Mouse (Mus musculus): ENCODE results near the gene Polrmt.
A peak's percentile ranks its signal among the peaks of the same experiment; 100 is the strongest.
"Not testable (repeated sequence)": the region's sequence is repeated elsewhere in the genome, so short reads cannot be mapped to it uniquely, and the experiment has no call there.

Polrmt gene

DNA sequence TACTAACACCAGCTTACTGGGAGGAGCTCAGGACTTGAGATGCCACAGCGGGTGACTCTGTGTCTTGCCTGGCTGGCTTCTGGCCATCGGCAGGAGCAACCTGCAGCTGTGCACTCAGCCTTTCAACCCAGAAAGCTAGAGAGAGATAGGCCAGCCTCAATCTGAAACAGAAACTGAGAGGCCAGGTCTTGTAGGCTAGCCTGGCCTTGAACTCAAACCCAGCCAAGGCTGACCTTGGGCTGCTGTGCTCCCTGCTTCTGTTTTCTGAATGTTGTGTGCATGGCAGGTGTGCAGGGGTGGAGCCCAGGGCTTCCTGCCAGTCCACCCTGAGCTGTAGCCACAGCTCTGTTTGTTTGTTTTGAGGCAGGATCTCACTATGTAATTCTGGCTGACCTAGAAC lies 26.8 kb upstream of the Polrmt start:
- no peak for DNase-seq

DNA sequence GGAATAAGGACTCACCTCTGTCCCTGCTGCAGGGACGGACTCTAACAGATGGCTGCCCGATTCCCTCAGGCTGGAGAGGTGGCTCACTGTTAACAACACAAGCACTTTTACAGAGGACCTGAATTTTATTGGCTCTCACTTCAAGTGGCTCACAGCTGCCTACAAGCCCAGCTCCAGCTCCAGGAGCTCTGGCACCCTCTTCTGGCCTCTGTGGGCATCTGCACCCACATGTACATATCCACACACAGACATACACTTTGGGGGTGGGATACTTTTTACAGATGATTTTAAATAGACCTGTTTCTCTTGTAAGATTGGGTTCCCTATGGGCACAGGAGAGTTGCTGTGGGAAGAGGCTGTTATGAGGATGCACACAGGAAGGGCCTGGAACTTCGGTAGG lies 25.9 kb upstream of the Polrmt start:
- DNase-seq, result no peak

- DNase-seq, result no peak
Measured at GRCm38 (mm10) chr10:79769329-79769728, 22.9 kb upstream of the Polrmt start.

DNA sequence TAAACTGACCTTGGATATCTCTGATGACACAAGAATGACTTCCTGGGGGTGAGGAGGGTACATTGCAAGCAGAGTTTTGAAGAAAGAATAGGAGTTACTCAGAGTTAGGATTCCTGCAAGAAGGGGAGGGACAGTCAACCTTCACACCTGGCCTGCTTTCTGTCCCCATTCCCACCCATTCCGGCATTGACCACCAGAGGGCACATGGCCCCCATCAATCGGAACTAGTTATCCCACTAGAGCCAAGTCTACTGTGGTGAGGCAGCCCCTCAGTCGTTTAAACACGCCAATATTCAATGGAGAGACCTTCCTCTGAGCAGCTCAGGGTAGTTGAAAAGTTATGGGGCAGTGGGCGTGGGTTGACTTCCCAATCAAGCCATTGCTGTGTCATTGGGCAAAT lies 22.0 kb upstream of the Polrmt start:
- DNase-seq, result peak; percentile 91 to 92

- DNase-seq, result peak; percentile 97 to 98
Measured at GRCm38 (mm10) chr10:79767372-79768244, 21.2 kb upstream of the Polrmt start.

DNA sequence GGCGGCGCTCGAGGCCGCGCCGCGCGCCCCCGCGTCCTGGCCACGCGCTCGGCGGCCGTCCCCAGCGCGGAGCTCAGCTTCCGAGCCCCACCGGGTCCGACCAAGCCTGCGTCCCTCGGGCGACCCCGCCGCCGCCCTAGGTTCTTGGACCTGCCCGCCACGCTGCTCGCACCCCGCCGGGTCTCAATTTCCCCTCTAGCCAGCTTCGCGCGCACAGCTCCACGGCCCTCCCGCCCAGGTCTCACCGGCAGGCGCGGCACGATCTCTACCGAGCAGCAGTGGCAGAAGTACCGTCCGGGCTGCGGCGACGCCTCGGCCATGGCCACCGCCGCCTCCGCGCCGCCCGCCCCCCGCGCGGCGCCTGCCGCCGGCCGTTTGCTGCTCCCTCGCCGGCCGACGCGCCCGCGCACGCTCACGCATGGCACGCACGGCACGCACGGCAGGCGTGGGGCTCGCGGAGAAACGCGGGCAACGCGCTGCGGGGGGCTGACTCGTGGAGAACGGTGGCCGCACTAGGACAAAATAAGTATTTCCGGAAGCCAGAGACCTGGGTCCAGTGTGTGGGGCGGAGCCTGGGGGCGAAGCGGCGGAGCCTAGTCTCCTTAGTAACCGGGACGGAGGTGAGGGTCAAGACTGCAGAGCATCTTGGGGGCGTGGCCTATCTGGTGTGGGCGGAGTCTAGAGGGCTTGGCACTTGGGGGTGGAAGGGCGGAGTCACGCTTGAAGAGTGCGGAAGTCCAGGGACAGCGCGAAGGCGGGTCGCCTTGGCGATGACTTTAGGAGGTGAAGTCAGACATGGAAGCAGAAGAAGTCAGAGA lies 20.3 kb upstream of the Polrmt start, which contains the start of gene Rnf126:
Rnf126 (minus strand) TSS at position 445 of the 818 bp plus-strand sequence.
- DNase-seq, result peak; percentile 100

DNA sequence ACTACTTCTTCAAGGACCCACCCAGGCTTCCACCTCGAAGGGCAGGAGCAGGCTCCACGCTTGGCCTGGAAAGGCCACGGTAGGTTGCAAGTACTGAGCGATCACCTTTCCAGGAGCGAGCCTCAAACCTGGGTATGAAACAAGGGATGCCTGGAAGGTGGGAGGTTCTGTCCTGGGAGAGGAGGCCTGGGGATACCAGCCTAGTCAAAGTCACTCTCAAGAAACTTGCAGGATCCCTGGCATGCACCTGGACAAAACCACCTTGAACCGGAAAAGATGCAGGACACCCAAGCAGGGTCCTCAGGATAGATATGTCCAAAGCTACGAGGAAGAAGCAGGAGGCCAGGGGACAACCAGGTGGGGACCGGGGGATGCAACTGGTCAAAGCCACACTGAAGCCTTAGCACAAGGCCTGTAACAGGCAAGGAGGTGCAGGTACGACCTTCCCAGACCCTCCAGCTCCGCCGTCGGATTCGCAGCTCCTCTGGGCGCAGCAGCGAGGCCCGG lies 19.7 kb upstream of the Polrmt start:
- no peak for DNase-seq

GRCm38 (mm10) chr10:79765228-79765745 lies 18.9 kb upstream of the Polrmt start:
- DNase-seq, result no peak

DNA sequence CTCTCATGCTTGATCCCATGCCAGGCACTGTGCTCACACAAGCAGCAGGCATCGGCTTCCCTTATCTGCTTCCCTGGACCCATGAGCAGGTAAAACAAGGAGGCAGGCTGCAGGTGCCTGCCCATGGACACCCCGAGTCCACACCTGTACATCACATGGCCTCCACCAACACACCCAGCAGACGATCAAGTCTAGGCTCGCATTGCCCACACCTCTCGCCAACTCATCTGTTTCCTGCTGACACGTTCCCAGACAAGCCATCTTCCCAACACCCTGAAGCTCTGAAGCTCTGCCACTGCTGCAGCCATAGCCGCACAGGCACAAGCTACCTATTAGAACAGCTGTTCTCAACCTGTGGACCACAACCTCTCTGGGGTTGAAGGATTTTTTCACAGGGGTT lies 17.9 kb upstream of the Polrmt start:
- DNase-seq, result no peak

GRCm38 (mm10) chr10:79762875-79763274 lies 16.5 kb upstream of the Polrmt start:
- DNase-seq, result no peak

DNA sequence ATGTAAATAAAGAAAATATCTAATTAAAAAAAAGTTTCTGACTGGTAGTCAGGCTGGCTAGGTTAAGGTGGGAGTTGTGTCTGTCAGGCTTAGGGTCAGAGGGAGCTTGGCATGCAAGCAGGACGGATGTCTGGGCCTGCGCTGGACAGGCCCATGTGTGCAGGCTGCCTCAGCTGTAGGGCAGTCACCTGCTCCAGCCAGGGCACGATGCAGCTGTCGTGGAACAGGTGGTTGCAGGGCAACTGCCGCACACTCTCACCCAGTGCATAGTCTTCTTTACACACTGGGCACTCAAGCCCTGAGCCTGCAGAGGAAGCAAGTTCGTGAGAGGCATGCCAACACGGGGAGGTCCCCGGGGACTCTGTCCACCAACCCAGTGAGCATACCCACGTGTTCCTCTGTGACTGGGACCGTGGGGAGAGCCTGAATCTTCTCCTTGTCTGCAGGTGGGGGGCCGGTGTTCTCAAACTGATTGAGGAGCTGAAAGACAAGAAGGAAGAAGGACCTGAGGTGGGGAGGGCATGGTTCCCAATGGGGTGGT lies 14.3 kb upstream of the Polrmt start:
- no peak for DNase-seq

DNA sequence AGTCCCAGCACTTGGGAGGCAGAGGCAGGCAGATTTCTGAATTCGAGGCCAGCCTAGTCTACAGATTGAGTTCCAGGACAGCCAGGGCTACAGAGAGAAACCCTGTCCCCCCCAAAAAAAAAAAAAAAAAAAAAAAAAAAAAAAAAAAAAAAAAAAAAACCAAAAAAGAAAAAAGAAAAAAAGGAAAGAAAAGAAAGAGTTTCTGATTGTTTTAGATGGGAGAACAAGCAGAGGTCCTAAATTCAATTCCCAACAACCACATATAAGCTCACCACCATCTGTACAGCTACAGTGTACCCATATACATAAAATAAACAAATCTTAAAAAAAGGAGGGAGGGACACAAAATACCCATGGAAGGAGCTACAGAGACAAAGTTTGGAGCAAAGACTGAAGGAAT lies 13.3 kb upstream of the Polrmt start:
- DNase-seq, result not testable (repeated sequence)

GRCm38 (mm10) chr10:79756660-79757059 lies 10.3 kb upstream of the Polrmt start:
- no peak for DNase-seq

DNA sequence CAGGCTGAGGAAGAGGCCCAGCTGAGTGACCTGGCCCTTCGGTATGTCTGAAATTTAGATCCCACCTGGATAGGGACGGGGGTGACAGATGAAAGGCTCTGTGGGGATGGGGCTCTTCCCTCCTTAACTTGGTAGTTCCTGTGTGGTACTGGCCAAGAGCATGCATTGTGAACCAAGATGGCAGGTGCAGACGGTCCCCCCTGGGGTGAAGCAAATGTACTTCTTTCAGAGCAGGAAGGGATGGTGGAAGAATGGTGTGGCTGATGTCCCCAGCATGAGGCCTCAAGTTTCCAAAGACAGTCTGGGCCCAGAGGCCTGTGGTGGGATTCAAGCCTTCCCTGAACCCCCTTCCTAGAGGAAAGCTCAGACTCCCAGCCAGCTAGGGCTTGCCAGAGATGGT lies 9.5 kb upstream of the Polrmt start:
- no peak for DNase-seq

- peak; percentile 60 to 73 for DNase-seq
Measured at GRCm38 (mm10) chr10:79754856-79755516, 8.6 kb upstream of the Polrmt start, which contains the start of gene Fgf22. TSS of gene Fgf22 (plus strand) at chr10:79755076.

GRCm38 (mm10) chr10:79748496-79748895 lies 2.1 kb upstream of the Polrmt start:
- DNase-seq, result peak in 1 of 2 experiments; percentile 9

GRCm38 (mm10) chr10:79746774-79747151 lies 382 bp upstream of the Polrmt start:
- no peak for DNase-seq

- no peak for DNase-seq
Measured at GRCm38 (mm10) chr10:79745411-79745810, 970 bp downstream of the Polrmt start.

GRCm38 (mm10) chr10:79743650-79744365 lies 2.6 kb downstream of the Polrmt start:
- DNase-seq, result peak; percentile 75 to 77

GRCm38 (mm10) chr10:79743161-79743560 lies 3.2 kb downstream of the Polrmt start:
- peak; percentile 55 to 60 for DNase-seq

DNA sequence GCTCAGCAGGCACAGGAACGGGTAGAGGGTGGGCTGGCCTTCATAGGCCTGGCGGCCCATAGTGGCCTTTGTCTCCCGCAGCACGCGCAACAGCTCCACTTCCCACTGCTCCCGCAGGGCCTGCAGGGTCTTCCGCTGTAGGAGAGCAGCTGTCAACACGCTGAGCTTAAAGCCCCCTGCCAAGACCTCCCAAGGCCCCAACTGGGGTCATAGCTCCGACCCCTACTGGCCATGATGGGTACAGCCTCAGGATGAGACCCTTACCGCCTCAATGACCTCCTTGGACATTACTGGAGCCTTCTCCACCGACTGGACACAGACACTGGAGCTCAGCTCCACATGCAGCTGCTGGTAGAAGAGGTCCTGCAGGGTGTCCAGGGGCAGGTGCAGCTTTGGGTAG lies 5.5 kb downstream of the Polrmt start:
- no peak for DNase-seq

DNA sequence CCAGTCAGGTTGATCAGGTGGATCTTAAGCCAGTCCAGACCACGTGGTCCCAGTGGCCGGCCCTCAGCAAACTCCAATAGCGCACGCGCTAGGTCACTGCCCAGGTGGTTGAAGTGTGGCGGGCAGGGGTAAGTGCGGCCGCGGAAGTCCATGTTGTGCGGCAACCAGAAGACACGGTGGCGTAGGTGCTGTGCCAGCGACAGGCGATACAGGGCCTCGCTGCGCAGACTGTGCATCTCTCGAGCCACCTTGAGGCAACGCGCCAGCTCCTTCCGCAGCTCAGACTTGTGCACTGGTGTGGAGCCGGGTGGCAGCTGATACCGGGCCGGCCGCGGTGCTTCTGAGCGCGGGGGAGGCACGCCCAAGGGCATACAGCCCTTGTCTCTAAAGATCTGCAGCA lies 7.1 kb downstream of the Polrmt start:
- no peak for DNase-seq
